Mouse (Mus musculus) right cerebral cortex, postnatal 4 days (tissue): ENCODE measurements around the gene Myom3.
"Not testable (repeated sequence)": the region's sequence is repeated elsewhere in the genome, so short reads cannot be mapped to it uniquely, and the experiment has no call there.

Experiments
- DNase-seq: peaks from one replicate; pipeline ENCODE4 v3.0.0-alpha.2; 2022

Myom3 gene

DNA sequence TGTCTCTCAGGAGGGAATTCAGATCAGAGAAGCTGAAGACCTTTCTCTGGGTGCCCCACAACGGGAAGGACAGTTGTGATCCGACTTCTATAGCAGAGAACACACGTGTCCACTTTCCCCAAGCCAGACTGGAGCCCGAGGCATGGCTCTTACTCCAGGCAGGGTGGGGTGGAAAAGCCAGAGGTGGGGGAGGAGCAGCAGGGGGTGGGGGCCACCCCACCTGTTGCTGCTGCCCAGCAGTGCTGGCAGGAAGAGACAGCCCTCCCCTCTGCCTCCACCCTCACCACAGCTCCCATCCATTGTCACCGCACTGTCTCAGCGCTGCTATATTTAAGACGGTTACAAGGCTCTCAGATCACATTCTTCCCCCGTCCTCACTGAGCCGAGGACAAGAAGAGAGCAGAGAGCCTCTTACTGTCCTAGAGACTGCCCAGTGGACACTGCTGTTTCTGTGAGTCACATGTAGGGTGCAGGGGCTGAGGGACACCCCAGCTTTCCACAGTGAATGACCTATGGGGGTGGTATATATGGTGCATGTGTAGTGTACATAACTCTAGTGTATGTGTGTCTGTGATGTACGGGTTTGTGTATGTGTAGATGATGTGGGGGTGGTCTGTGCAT is at the start of gene Myom3:
Myom3 (plus strand) TSS at position 360 of the 621 bp plus-strand sequence.
- no peak for DNase-seq

GRCm38 (mm10) chr4:135710392-135710791 is 49.1 kb upstream of the Myom3 start:
- no peak for DNase-seq

DNA sequence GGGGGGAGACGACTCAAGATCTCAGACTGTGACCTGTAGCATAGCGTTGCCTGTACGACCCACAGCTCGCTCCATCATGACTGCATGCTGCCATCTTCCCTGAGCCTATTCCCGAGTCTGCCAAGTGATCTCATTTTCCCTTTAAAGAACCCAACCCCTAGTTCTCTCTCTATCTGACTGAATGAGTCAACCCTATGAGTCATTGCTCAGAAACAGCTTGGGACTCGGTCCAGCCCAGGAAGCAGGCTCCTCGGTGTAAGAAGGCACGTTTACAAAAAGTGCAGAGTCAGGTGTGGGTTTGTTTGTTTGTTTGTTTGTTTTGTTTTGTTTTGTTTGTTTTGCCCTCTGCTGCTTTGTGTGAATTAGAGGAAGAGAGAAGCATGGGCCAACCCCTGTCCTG is 44.7 kb upstream of the Myom3 start:
- no peak for DNase-seq

- DNase-seq = not testable (repeated sequence)
These were observed 43.1 kb upstream of the Myom3 start for GRCm38 (mm10) chr4:135716438-135716837.

- DNase-seq = no peak
These were observed 36.8 kb upstream of the Myom3 start for GRCm38 (mm10) chr4:135722540-135723290.

DNA sequence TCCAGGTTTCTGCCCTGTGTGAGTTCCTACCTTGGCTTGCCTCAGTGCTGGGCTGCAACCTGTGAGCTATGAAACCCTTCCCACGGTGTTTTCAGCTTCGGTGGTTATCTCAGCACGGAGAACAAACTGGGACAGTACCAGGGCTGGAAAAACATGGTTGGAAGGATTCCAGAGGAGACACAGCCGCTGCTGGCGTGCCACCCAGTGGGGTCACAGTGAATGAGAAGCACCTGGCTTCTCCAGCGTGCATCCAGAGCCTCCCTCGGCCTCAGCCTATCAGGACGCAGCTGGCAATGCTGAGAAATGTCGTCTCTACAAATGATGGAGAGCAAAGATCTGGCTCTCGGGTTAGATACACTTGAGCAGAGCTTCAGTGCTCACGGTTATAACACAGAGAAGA is 33.1 kb upstream of the Myom3 start:
- DNase-seq = no peak

DNA sequence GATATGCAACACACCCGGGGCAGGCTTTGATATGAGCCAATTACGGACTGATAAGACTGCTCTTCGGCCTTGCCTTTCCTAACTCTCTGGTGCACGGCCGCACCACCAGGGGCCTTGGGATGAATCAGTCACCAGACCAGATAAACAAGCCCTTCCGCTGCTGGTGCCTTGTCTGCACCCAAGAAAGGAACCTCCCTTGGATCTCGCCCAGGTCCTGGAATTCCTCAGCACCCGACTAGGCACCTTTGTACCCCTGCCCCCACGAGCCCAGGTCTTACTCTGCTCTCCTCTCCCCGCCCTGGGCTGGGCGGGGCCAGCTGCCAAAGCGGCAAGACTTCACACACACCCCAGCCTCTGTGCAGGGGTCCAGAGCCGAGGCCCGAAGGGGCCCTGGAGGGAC is 31.7 kb upstream of the Myom3 start, which contains the start of gene Il22ra1:
Il22ra1 (plus strand) TSS at position 356 of the 400 bp plus-strand sequence.
- DNase-seq = no peak

- no peak for DNase-seq
These were observed 29.3 kb upstream of the Myom3 start for GRCm38 (mm10) chr4:135730204-135730603.

DNA sequence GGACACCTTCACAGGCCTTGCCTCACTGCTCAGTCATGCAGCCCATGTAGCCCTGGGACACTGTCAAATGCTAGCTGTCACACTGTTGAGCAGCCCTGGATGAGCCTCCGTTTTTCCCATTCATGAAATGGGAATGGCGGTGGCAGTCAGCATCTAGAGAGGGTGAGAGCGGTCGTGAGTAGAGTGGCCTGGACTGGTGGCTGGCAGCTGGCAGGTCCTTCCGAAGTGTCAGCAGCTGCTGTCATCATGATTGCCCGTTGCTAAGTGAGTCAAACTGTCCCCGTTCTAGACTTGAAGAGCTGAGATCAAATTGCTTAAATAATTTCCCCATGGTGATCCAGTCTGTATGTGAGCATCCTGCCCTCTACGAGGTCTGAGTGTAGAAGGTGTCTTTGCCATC is 28.6 kb upstream of the Myom3 start:
- no peak for DNase-seq

- no peak for DNase-seq
These were observed 25.6 kb upstream of the Myom3 start for GRCm38 (mm10) chr4:135733901-135734300.

DNA sequence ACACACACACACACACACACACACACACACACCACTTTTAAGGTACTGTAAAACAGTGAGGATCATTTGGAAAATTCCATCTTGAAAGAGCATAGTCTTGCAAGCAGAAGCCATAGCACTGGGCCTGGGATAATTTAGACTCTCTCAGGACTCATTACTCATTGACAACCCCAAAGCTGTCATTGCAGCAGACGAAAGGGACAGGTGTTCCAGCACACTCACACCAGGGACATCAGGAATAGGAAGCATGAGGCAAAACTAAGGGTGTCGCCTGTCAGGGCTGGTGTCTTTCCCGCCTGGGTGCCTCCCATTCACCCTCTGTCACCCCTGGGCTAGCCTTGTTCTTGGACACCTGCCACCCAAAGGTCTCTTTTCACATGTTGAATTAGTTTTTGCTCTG is 22.6 kb upstream of the Myom3 start:
- no peak for DNase-seq

DNA sequence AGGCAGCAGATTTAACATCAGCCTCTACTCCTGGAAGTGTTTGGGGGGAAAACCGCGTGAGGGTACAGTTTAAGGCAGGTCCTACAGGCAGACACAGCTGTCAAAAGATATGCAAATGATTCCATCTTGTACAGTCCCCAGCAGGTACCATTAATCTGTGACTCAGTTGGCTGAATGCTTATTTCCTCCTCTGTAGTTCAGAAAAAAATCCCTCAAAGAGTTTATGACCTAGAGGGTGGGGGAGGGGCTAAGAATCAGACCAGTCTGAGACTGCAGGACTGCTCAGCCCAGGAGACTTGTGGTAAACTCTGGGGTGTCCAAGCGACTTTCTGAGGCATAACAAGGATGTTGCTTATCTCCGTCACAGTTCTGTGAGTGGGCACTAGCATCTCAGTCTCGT is 21.3 kb upstream of the Myom3 start:
- no peak for DNase-seq

GRCm38 (mm10) chr4:135739148-135739547 is 20.4 kb upstream of the Myom3 start:
- no peak for DNase-seq

GRCm38 (mm10) chr4:135739672-135740071 is 19.8 kb upstream of the Myom3 start:
- DNase-seq = no peak

DNA sequence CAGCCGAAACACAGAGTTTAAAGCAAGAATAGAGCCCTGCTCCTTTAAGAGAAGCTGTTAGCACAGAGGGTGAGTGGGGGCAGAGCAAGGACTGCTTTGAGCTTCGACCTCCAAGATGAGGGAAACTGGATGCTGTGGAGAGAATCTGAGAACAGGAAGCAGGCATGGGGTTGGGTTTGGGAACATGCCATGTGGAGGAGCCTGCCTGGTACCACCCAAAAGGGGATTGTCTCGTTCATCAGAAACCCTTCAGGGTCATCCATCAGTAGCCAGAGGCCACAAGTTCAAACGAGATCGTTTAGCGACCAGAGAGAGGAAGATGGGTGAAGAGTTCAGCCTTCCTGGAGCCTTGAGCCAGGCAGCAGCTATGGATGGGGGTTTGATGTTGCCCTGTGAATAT is 16.0 kb upstream of the Myom3 start:
- no peak for DNase-seq

GRCm38 (mm10) chr4:135744726-135745448 is 14.6 kb upstream of the Myom3 start:
- DNase-seq = no peak

GRCm38 (mm10) chr4:135745613-135746012 is 13.9 kb upstream of the Myom3 start:
- no peak for DNase-seq

GRCm38 (mm10) chr4:135750896-135751295 is 8.6 kb upstream of the Myom3 start:
- DNase-seq = no peak

DNA sequence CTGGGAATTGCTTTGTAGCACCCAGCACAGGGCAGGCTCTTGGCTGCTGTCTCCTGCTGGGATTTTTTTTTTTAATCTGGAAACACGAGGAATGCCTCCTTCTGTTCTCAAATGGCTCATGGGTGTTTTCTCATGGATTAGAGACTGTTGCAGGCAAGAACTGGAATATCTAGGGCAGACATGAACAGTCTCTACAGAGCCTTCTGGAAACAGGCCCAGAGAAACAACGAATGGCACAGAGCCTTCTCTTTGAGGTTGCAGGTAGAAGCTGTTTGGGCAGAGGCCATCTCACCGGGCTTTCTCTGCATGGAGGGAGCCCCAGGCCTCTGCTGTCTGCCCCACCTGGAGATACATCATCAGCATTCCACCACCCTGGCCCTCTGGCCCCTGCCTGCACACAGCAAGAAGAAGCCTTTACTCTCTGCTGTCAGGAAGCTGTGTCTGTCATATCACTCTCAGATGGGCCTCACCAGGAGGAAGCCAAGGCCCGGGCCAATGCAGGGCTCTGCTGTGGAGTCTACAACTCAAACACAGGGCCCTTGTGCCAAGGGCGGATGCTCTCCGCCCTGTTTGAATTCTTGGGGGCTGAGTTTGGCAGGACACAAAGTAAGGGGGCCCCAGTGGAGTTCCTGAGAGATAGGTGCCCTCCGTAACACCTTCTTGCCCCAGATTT is 7.3 kb upstream of the Myom3 start:
- no peak for DNase-seq

DNA sequence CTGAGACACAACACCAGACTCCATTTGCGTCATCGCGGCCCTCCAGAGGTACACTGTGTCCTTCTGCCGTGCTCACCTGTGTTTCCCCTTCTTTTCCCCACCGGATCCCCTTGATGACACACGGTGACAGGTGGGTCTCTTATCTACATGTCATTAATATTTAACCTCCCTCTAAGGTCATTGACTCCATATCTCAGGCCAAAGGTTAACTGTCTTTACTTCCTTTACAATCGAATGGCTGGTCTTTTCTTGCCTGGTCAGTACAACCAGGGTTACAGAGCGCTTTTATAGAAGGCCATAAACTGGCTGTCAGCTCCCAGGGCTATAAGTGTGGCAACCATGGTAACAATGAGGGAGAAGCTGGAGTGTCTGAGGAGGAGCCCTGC is 6.7 kb upstream of the Myom3 start:
- DNase-seq = no peak

DNA sequence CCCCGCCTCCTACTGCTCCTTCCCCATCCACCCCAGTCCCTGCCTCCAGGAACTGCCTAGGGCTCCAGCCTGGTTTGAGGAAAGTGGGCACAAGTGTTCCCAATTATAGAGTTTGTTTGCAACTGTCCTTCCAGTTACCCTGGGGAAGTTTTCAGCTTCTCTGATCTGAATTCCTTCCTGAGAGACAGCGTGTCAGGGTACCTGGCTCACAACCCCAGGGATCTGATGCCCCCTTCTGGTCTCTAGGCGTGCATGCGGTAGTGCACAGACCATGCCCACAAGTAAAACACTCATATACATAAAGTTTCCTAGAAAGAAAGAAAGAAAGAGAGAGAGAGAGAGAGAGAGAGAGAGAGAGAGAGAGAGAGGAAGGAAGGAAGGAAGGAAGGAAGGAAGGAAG is 1.2 kb upstream of the Myom3 start:
- DNase-seq = no peak

GRCm38 (mm10) chr4:135758825-135759224 is 690 bp upstream of the Myom3 start:
- no peak for DNase-seq

- no peak for DNase-seq
These were observed 1.5 kb downstream of the Myom3 start for GRCm38 (mm10) chr4:135761048-135761447.
